Comparison of ENCODE assay signal across 8 mouse cellular contexts in genomic region chr11:60176182-60176974, GRCm38 (mm10). TPM values are rescaled to one million over a fixed set of nuclear protein-coding genes. Genes with fewer than 3 reads are reported as not detected.
DNase-seq lines count a peak whose midpoint lies in the region; ATAC-seq and TF ChIP-seq lines count a peak whose summit lies in the region.

No protein-coding gene starts in this region.

- H3K27me3 ChIP-seq in embryonic facial prominence, embryonic 14.5 days (replicated peaks; ENCODE audit: control insufficient read depth, insufficient read depth, low read length) = no peaks in the 10 kb centered on the region
- no peaks in the 10 kb centered on the region for H3K27me3 ChIP-seq in heart, embryonic 11.5 days (ENCODE audit: control insufficient read depth, insufficient read depth, low read length)
- no peaks in the 10 kb centered on the region for H3K27me3 ChIP-seq in limb, embryonic 15.5 days
- no peaks in the 10 kb centered on the region for H3K27me3 ChIP-seq in midbrain, embryonic 15.5 days (replicated peaks)
- no peaks in the 10 kb centered on the region; the same call in 1 of the 2 replicates for H3K27me3 ChIP-seq in spleen, adult 2 months (ENCODE audit: control insufficient read depth, insufficient read depth, low read length)

- H3K4me1 ChIP-seq in embryonic facial prominence, embryonic 14.5 days (ENCODE audit: control insufficient read depth, insufficient read depth, low read length) = peaks cover 58% of the 10 kb centered on the region
- peaks cover 78% of the 10 kb centered on the region for H3K4me1 ChIP-seq in heart, embryonic 11.5 days (ENCODE audit: control insufficient read depth, insufficient read depth, low read length)
- peaks cover 91% of the 10 kb centered on the region for H3K4me1 ChIP-seq in limb, embryonic 15.5 days
- H3K4me1 ChIP-seq in midbrain, embryonic 15.5 days = peaks cover 66% of the 10 kb centered on the region
- peaks cover 9% of the 10 kb centered on the region for H3K4me1 ChIP-seq in spleen, adult 2 months (ENCODE audit: control insufficient read depth, insufficient read depth, insufficient read length)

- peak; percentile 75 for DNase-seq in layer of hippocampus, adult 11-12 months (ENCODE audit: low spot score)
- no peak for DNase-seq in layer of hippocampus, adult 9-10 months (ENCODE audit: low spot score)
- peak; percentile 71 for DNase-seq in embryonic facial prominence, embryonic 14.5 days (ENCODE audit: low spot score)
- peak; percentile 74 for DNase-seq in kidney, adult 9 months
- DNase-seq in spleen, adult 2 months (ENCODE audit: low read depth in 1 of 2, low spot score in 2 of 2) = peak in 1 of 2 experiments; percentile 32

- peak overlapping the region; percentile 93 for H3K27ac ChIP-seq in embryonic facial prominence, embryonic 14.5 days (replicated peaks; ENCODE audit: low read depth, low read length)
- H3K27ac ChIP-seq in heart, embryonic 11.5 days (ENCODE audit: low read depth, low read length) = peak overlapping the region; percentile 98
- H3K27ac ChIP-seq in limb, embryonic 15.5 days = peak overlapping the region; percentile 84
- H3K27ac ChIP-seq in midbrain, embryonic 15.5 days = peak overlapping the region; percentile 95
- H3K27ac ChIP-seq in spleen, adult 2 months (ENCODE audit: insufficient read depth, low read length) = no peak overlapping the region

- peaks cover 6% of the 10 kb centered on the region; the same call in 1 of the 2 replicates for H3K36me3 ChIP-seq in embryonic facial prominence, embryonic 14.5 days (ENCODE audit: control insufficient read depth, insufficient read depth, low read length)
- no peaks in the 10 kb centered on the region for H3K36me3 ChIP-seq in heart, embryonic 11.5 days (ENCODE audit: control insufficient read depth, insufficient read depth, low read length)
- H3K36me3 ChIP-seq in limb, embryonic 15.5 days = no peaks in the 10 kb centered on the region
- H3K36me3 ChIP-seq in midbrain, embryonic 15.5 days (replicated peaks) = no peaks in the 10 kb centered on the region
- H3K36me3 ChIP-seq in spleen, adult 2 months (ENCODE audit: control insufficient read depth, insufficient read depth, low read length) = no peaks in the 10 kb centered on the region

- TF ChIP-seq POLR2A in spleen, adult 2 months (IDR thresholded peaks at IDR 0.05; ENCODE audit: low read depth, low read length) = no peak

- TF ChIP-seq CTCF in spleen, adult 2 months (IDR thresholded peaks at IDR 0.05; ENCODE audit: extremely low read depth, insufficient read depth, insufficient read length, insufficient replicate concordance) = no peak

- 0% methylated on average over 36 of the region's 71 CpGs for WGBS in embryonic facial prominence, embryonic 14.5 days
- 1% methylated on average over 60 of the region's 71 CpGs for WGBS in heart, embryonic 11.5 days (ENCODE audit: insufficient replicate concordance)
- WGBS in limb, embryonic 15.5 days = 0% methylated on average over 66 of the region's 71 CpGs
- WGBS in midbrain, embryonic 15.5 days = under 1% methylated on average over 71 of the region's 71 CpGs
- 1% methylated on average over 71 of the region's 71 CpGs for WGBS in spleen, adult 2 months

- peak overlapping the region; percentile 64 for H3K4me3 ChIP-seq in embryonic facial prominence, embryonic 14.5 days (ENCODE audit: low read depth, low read length)
- peak overlapping the region; percentile 69 for H3K4me3 ChIP-seq in heart, embryonic 11.5 days (ENCODE audit: low read depth, low read length)
- peak overlapping the region; percentile 56 for H3K4me3 ChIP-seq in limb, embryonic 15.5 days
- peak overlapping the region; percentile 67 for H3K4me3 ChIP-seq in midbrain, embryonic 15.5 days
- H3K4me3 ChIP-seq in spleen, adult 2 months (ENCODE audit: extremely low read depth, insufficient read depth, insufficient read length) = peak overlapping the region; percentile 56

- H3K4me2 ChIP-seq in embryonic facial prominence, embryonic 14.5 days (ENCODE audit: low read depth, low read length) = peak overlapping the region; percentile 100
- H3K4me2 ChIP-seq in heart, embryonic 11.5 days = peak overlapping the region; percentile 100
- peak overlapping the region; percentile 99 for H3K4me2 ChIP-seq in limb, embryonic 15.5 days
- H3K4me2 ChIP-seq in midbrain, embryonic 15.5 days = peak overlapping the region; percentile 70

- no peaks in the 10 kb centered on the region for H3K9me3 ChIP-seq in embryonic facial prominence, embryonic 14.5 days (ENCODE audit: control insufficient read depth, low read length)
- H3K9me3 ChIP-seq in heart, embryonic 11.5 days (replicated peaks; ENCODE audit: control insufficient read depth, low read length) = no peaks in the 10 kb centered on the region
- H3K9me3 ChIP-seq in limb, embryonic 15.5 days = no peaks in the 10 kb centered on the region
- H3K9me3 ChIP-seq in midbrain, embryonic 15.5 days = no peaks in the 10 kb centered on the region

- H3K9ac ChIP-seq in embryonic facial prominence, embryonic 14.5 days (ENCODE audit: low read depth, low read length) = peak overlapping the region; percentile 77
- peak overlapping the region; percentile 89 for H3K9ac ChIP-seq in heart, embryonic 11.5 days (ENCODE audit: low read depth, low read length)
- H3K9ac ChIP-seq in limb, embryonic 15.5 days = peak overlapping the region; percentile 29
- H3K9ac ChIP-seq in midbrain, embryonic 15.5 days = peak overlapping the region; percentile 78

- peak; percentile 45; the same call in 1 of the 2 replicates for ATAC-seq in embryonic facial prominence, embryonic 14.5 days (ENCODE audit: low read depth)
- ATAC-seq in heart, embryonic 11.5 days (replicated peaks; ENCODE audit: insufficient number of reproducible peaks, low FRiP score, low TSS enrichment) = peak; percentile 36
- ATAC-seq in limb, embryonic 15.5 days (ENCODE audit: insufficient number of reproducible peaks, low FRiP score, low TSS enrichment, low read depth) = 0 out of 2 replicates have a peak, but pooled peaks have one; percentile 12
- peak; percentile 67 for ATAC-seq in midbrain, embryonic 15.5 days (replicated peaks)

RNA-seq across cellular contexts. Expression of gene Srebf1, which starts 46.0 kb away (rescaled TPM):
- 58.3 and 67.6 TPM in 2 replicates for polyA plus RNA-seq in embryonic facial prominence, embryonic 14.5 days (2014; fragmentation: Nextera tagmentation; extraction: Ambion mirVana)
- 39.0 and 41.0 TPM in 2 replicates for polyA plus RNA-seq in heart, embryonic 11.5 days (2014; fragmentation: Nextera tagmentation; extraction: Ambion mirVana)
- polyA plus RNA-seq in limb, embryonic 15.5 days (2015; fragmentation: Nextera tagmentation; extraction: Ambion mirVana) = 66.5 and 70.3 TPM in 2 replicates
- 37.0 and 38.3 TPM in 2 replicates for polyA plus RNA-seq in midbrain, embryonic 15.5 days (2015; fragmentation: Nextera tagmentation; extraction: Ambion mirVana)
- 106 and 140 TPM in 2 replicates for polyA plus RNA-seq in spleen, adult 2 months (2012; rRNA removed)

Comparison
In these comparisons a context has a peak if more than half of its experiments do, and no peak if none do; other contexts are left out.
1. ATAC-seq: peak in every context shown above with its lines; median percentile 67 in midbrain, embryonic 15.5 days; 45 in embryonic facial prominence, embryonic 14.5 days; 36 in heart, embryonic 11.5 days; 12 in limb, embryonic 15.5 days.
2. H3K9ac ChIP-seq: peak in every context shown above with its lines; median percentile 89 in heart, embryonic 11.5 days; 78 in midbrain, embryonic 15.5 days; 77 in embryonic facial prominence, embryonic 14.5 days; 29 in limb, embryonic 15.5 days.